Mouse (Mus musculus): Measurements from ENCODE around the gene Usp17lc.
"Not testable (repeated sequence)": the region's sequence is repeated elsewhere in the genome, so short reads cannot be mapped to it uniquely, and the experiment has no call there.

The Usp17lc gene

DNA sequence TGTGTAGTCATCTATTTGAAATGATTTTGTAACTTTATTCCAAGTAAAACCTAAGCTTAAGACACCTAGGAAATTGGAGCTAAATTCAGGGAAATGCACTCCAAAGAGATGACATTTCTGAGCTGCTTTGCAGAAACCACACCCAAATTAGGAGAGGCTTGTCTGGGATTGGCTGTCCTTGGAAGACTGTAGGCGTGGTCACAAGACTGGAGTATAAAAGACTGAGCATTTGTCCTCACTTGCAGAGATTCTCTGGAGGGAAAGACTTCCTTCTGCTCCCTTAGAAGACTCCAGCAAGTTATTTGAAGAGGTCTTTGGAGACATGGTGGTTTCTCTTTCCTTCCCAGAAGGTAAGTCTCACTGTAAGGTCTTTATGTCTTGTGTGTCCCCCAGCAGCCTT lies at the start of gene Usp17lc:
Gene Usp17lc (plus strand): TSS at position 301 of the 400 bp plus-strand sequence.
- not testable (repeated sequence) for DNase-seq

DNA sequence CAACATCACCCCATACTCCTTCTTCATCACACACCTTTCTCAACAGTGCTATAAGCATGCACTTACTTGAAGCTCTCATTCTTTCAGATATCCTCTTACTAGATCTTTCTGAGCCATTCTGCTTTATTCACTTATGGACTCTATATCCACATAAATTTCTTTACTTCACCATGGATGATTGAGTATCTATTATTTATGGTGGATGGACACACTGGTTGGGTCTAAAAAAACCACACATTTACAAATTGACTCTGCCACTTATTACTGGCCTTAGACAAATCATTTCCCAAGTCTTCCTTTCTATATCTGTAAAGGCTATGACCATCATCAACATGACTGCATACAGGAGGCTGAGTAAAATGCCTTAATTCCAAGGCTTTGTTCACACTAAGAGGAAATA lies 28.8 kb upstream of the Usp17lc start, which contains the start of gene Olfr603:
Gene Olfr603 (minus strand): TSS at position 101 of the 400 bp plus-strand sequence.
- no peak for DNase-seq

DNA sequence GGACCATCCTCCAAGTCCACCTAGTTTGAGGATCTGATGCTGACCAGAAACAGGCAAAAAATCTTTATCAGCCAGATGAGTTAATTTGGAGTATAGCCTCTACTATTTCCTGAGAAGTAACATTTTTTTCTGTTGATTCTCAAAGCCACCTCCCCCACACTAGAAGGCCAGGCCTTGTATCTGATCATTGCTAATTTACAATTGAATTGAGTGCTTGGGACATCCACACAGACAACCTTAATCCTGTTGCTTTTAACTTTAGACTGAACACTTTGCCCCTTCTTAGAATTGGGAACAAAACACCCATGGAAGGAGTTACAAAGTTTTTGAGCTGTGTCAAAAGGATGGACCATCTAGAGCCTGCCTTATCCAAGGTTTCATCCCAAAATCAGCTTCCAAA lies 17.1 kb upstream of the Usp17lc start:
- no peak for DNase-seq

DNA sequence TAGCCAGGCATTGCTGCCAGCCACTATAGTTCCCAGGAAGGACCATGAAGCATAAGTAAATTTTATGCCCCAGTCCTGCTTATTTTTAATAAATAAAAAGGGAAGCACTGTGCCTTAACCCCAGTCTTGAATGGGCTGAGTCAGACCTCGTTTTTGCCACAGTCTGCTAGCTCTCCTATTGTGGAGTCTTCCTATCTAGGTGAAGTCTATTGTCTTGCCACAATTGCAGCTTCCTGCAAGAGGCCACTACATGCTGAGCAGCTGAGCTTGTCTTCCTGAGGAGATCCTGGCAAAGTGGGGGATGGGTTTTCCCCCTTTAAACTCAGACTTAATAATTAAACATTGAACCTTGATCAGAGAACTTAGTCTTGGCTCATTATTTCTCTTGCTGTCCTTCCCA lies 15.9 kb upstream of the Usp17lc start:
- no peak for DNase-seq

DNA sequence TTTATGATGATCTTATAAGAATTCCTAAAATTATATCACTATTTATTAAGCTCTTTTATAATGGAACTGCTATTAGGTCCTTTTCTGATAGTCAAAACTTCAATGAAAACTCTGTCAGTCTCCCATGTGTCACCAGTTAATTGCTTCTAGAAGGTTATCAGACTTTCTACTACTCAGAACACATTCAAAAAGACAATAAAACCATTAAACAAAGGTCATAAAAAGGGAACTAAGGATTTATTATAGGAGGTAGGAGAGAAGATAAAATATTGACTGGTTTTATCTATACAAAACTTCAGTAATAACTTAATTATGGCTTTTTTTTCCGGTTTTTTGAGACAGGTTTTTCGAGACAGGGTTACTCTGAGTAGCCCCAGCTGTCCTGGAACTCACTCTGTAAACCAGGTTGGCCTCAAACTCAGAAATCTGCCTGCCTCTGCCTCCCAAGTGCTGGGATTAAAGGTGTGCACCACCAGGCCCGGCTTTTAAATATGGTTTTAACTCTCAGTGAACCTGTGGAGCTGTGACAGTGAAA lies 8.3 kb upstream of the Usp17lc start:
- not testable (repeated sequence) for DNase-seq

DNA sequence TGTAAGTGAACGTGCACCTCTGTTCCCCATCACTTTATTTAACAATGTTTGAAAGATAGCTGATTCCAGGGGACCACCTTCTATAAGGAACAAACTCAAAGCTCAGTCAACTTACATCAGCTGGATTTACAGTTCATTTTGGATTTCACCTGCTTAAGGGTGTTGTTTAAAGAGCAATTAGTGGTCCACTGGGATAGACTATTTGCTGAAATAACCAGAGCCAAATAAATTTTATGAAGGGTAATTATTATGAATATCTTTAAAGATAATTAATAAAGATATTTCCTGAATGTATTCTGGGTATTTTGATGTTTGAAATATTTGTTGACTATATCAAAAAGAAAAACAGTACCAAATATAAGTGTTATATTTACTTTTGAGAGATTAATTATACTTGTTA lies 30.5 kb downstream of the Usp17lc start, which contains the start of gene Olfr605:
Gene Olfr605 (minus strand): TSS at position 101 of the 400 bp plus-strand sequence.
- DNase-seq = no peak

DNA sequence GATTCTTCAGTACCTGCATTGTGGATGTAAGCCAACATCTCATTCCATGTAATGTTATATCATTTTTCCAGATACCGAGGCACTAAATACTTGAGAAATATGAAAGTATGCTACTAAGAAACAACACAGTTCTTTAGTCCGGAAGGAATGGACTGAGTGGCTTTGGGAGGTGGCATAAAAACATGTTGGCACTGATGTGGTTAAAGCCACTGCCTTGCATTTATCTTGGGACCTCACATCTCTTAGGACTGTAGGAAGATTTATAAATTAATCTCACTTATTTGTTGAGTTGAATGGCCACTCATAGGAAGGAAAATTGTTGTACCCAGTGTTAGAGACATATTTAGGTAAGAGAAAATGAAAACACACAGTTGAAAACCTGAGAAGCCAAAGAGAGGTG lies 33.9 kb downstream of the Usp17lc start, which contains the start of gene Olfr606:
Gene Olfr606 (plus strand): TSS at position 301 of the 400 bp plus-strand sequence.
- no peak for DNase-seq

DNA sequence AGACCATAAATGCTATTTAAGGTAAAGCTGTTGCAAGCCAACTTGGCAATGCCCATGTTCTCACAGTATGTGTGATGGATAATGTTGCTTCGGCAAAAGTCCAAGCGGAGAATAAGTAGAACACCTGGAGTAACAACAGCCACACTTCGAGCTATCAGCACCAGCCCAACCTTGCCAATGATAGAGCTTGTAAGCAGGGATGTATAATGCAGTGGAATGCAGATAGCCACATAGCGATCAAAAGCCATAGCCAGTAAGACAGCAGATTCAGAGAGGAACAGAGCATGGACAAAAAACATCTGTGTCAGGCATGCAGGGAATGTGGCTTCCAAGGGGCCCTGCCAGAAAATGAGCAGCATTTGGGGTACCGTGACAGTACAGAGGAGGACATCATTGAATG lies 45.7 kb downstream of the Usp17lc start:
- DNase-seq = no peak
